Mouse (Mus musculus): ENCODE results near the gene 2410004P03Rik.
A peak's percentile ranks its signal among the peaks of the same experiment; 100 is the strongest.
"Not testable (repeated sequence)": the region's sequence is repeated elsewhere in the genome, so short reads cannot be mapped to it uniquely, and the experiment has no call there.

Gene 2410004P03Rik

DNA sequence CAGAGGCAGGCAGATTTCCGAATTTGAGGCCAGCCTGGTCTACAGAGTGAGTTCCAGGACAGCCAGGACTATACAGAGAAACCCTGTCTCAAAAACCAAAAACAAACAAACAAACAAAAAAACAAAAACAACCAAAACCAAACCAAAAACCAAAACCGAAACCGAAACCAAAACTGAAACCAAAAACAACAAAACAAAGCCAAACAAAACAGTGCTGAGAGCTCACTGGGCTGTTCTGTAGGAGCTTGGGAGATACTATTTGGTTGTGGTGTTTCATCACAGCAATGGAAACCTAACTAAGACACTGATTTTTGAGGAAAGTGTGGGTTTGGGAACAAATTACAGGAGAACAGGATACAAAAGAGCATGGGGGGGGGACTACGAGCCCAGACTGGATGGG, 10.6 kb upstream of the 2410004P03Rik start:
- no peak for DNase-seq (ENCODE audit: inconsistent age in 2 of 2, low spot score in 1 of 2)

- DNase-seq (ENCODE audit: inconsistent age in 2 of 2, low spot score in 1 of 2): not testable (repeated sequence)
These were observed 9.6 kb upstream of the 2410004P03Rik start for GRCm38 (mm10) chr12:17021125-17021524.

DNA sequence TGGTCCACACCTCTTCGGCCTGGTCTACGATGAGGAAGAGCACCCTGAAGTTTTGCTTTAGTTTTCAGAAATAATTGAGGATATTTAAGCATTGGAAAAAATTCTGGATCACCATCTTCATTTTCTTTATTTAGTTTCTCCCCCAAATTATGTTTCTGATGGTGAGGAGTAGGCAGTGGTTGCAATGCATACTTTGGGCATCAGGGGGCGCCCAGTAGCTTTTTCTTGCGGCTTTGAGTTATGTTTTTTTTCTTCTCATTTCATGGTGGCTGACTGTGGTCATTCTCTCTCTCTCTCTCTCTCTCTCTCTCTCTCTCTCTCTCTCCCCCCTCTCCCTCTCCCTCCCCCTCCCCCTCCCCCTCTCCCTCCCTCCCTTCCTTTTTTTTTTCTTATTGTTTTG, 6.9 kb upstream of the 2410004P03Rik start:
- peak; percentile 38 to 82 for DNase-seq (ENCODE audit: inconsistent age in 2 of 2, low spot score in 1 of 2)

GRCm38 (mm10) chr12:17015711-17016110, 4.2 kb upstream of the 2410004P03Rik start:
- no peak for DNase-seq (ENCODE audit: inconsistent age in 2 of 2, low spot score in 1 of 2)

- DNase-seq (ENCODE audit: inconsistent age in 2 of 2, low spot score in 1 of 2): no peak
These were observed 756 bp upstream of the 2410004P03Rik start for GRCm38 (mm10) chr12:17012067-17012899.

- DNase-seq (ENCODE audit: inconsistent age in 2 of 2, low spot score in 1 of 2): no peak
These were observed 2.1 kb downstream of the 2410004P03Rik start for GRCm38 (mm10) chr12:17009466-17009865.

GRCm38 (mm10) chr12:17001211-17001610, 10.3 kb downstream of the 2410004P03Rik start:
- DNase-seq (ENCODE audit: inconsistent age in 2 of 2, low spot score in 1 of 2): no peak

- peak in 1 of 2 experiments; percentile 49 for DNase-seq (ENCODE audit: inconsistent age in 2 of 2, low spot score in 1 of 2)
These were observed 10.9 kb downstream of the 2410004P03Rik start for GRCm38 (mm10) chr12:17000628-17001027.

- DNase-seq (ENCODE audit: inconsistent age in 2 of 2, low spot score in 1 of 2): peak; percentile 92 to 96
These were observed 11.6 kb downstream of the 2410004P03Rik start, which contains the start of gene Pqlc3 for GRCm38 (mm10) chr12:16999739-17000497. Gene Pqlc3, minus strand, starts transcription at chr12:17000408.

DNA sequence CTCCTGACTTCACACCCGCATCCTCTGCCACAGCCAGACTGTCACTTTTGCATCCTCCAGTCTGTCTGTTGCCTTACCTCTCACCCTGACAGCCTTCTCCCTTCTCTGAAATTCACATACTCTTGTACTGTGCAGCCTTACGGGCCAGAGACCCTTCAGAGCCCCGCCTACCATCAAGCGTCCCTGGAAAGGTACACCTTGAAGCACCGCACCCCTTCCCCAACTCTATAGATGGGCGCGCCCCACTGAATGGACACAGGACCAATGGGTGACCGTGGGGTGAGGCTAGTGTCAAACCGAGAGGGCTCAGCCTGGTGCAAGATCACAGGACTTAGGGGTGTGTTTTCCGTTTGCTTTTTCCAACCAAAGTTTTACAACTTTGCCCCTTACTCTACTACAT, 12.4 kb downstream of the 2410004P03Rik start:
- DNase-seq (ENCODE audit: inconsistent age in 2 of 2, low spot score in 1 of 2): peak in 1 of 2 experiments; percentile 62

GRCm38 (mm10) chr12:16996886-16997462, 14.6 kb downstream of the 2410004P03Rik start:
- no peak for DNase-seq (ENCODE audit: inconsistent age in 2 of 2, low spot score in 1 of 2)

GRCm38 (mm10) chr12:16996281-16996680, 15.2 kb downstream of the 2410004P03Rik start:
- no peak for DNase-seq (ENCODE audit: inconsistent age in 2 of 2, low spot score in 1 of 2)

DNA sequence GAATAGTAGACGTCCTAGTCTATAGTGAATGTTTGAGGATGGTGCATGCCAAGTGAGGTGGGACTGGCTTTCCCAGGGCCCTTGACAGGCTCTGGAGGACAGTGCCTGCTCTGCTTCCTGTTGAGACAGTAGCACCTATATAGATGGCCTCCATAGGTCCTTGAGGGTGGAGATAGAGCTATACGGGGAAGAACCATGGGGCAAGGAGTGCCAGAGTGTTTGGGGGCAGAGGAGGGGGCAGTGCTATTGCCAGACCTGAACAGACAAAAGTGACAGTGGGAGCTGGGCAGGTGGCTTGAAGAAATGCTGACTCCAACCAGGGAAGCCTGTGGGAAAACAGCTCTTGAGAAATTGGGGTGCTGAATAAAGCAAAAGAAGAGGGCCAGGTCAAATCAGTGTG, 17.2 kb downstream of the 2410004P03Rik start:
- DNase-seq (ENCODE audit: inconsistent age in 2 of 2, low spot score in 1 of 2): no peak

DNA sequence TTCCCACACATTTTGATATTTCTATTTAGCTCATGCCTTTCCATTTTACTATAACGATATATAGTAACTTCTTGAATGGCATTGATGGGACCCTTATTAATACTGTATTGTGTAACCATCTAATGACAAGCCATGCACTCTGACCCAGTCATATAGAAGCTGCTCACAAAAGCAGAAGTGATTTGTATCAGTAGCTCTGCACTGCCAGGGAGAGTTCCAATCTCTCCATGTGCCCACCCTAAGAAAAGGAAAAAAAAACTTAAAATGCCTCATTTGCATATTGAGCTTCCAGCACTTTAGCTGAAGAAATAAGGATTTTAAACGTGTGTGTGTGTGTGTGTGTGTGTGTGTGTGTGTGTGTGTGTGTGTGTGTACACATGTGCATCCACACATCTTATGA, 19.2 kb downstream of the 2410004P03Rik start:
- DNase-seq (ENCODE audit: inconsistent age in 2 of 2, low spot score in 1 of 2): no peak

DNA sequence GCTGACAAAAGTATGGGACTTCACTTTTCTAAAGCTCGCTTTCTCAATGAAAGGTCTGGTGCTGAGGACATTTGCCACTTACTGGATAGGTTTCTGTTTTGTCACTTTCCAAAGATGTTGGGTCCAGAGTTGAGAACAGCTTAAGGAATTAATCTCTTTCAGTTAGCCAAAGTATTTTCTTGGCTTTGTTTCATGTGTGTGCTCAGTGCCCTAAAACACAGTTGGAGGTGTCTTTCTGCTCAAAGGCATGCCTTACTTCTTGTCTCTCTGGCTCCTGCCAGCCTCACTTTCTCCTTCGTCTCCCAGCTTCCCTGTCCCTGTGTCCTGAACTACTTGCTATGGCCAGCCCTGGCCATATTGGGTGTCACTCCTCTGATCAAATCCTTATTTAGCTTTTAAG, 20.2 kb downstream of the 2410004P03Rik start:
- no peak for DNase-seq (ENCODE audit: inconsistent age in 2 of 2, low spot score in 1 of 2)

GRCm38 (mm10) chr12:16985778-16986177, 25.7 kb downstream of the 2410004P03Rik start:
- DNase-seq (ENCODE audit: inconsistent age in 2 of 2, low spot score in 1 of 2): no peak

GRCm38 (mm10) chr12:16977120-16977519, 34.4 kb downstream of the 2410004P03Rik start:
- no peak for DNase-seq (ENCODE audit: inconsistent age in 2 of 2, low spot score in 1 of 2)

DNA sequence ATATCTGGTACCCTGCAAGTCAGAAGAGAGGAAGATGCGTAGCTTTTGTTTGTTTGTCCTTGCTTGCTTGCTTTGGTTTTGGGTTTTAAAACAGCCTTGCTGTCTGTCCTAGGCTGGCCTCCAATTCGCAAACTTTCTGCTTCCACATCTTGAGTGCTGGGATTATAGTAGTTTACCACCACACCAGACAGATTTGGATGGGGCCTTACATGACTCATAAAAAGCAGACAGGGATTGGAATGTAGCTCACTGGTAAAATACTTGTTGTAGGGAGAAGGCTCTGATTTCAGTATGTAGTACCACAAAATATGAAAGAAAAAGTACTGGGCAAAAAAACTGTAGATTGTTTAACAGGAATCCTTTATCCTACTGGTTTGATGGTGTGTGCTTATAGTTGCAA, 44.7 kb downstream of the 2410004P03Rik start:
- DNase-seq (ENCODE audit: inconsistent age in 2 of 2, low spot score in 1 of 2): no peak

- no peak for DNase-seq (ENCODE audit: inconsistent age in 2 of 2, low spot score in 1 of 2)
These were observed 48.2 kb downstream of the 2410004P03Rik start for GRCm38 (mm10) chr12:16963354-16963753.

- DNase-seq (ENCODE audit: inconsistent age in 2 of 2, low spot score in 1 of 2): peak in 1 of 2 experiments; percentile 47
These were observed 52.7 kb downstream of the 2410004P03Rik start for GRCm38 (mm10) chr12:16958851-16959250.
